Mouse (Mus musculus): ENCODE results near the gene Csad. TPM values are rescaled to one million over a fixed set of nuclear protein-coding genes. Genes with fewer than 3 reads are reported as not detected.

Gene Csad
- polyA plus RNA-seq, 1 experiment from 2014 or later: 48.7 TPM

GRCm38 (mm10) chr15:102207351-102207750 lies 2.8 kb upstream of the Csad start:
- DNase-seq (ENCODE audit: low spot score): no peak
- H3K9me3 ChIP-seq: no peaks in the 10 kb centered on the region
- peaks cover 78% of the 10 kb centered on the region for H3K36me3 ChIP-seq (replicated peaks)
- no peak overlapping the region for H3K4me3 ChIP-seq
- 91% methylated on average over 3 of the region's 3 CpGs for WGBS
- H3K27me3 ChIP-seq (replicated peaks; ENCODE audit: low read depth, poor library complexity, severe bottlenecking): no peaks in the 10 kb centered on the region
- H3K27ac ChIP-seq (replicated peaks): no peak overlapping the region
- H3K4me1 ChIP-seq: peaks cover 30% of the 10 kb centered on the region

- Histone ChIP-seq H3K27me3 (replicated peaks; ENCODE audit: low read depth, poor library complexity, severe bottlenecking) (no peaks in the 10 kb centered on the region), H3K4me3 (peak overlapping the region; percentile 88), H3K27ac (replicated peaks) (peak overlapping the region; percentile 27; the same call in 1 of the 2 replicates), H3K9me3 (no peaks in the 10 kb centered on the region), H3K36me3 (replicated peaks) (peaks cover 63% of the 10 kb centered on the region), H3K4me1 (peaks cover 33% of the 10 kb centered on the region)
- no peak for DNase-seq (ENCODE audit: low spot score)
- WGBS: 84% methylated on average over 8 of the region's 8 CpGs
These were observed 1.3 kb upstream of the Csad start for GRCm38 (mm10) chr15:102205779-102206178.

- Histone ChIP-seq H3K27ac (replicated peaks) (peak overlapping the region; percentile 99), H3K27me3 (replicated peaks; ENCODE audit: low read depth, poor library complexity, severe bottlenecking) (no peaks in the 10 kb centered on the region), H3K9me3 (no peaks in the 10 kb centered on the region), H3K36me3 (replicated peaks) (peaks cover 58% of the 10 kb centered on the region), H3K4me3 (peak overlapping the region; percentile 88), H3K4me1 (peaks cover 35% of the 10 kb centered on the region)
- peak; percentile 85 for DNase-seq (ENCODE audit: low spot score)
- WGBS: 1% methylated on average over 67 of the region's 72 CpGs
These were observed 616 bp downstream of the Csad start for GRCm38 (mm10) chr15:102203835-102204381.

- peak; percentile 99 for DNase-seq (ENCODE audit: low spot score)
- no peaks in the 10 kb centered on the region for H3K27me3 ChIP-seq (replicated peaks; ENCODE audit: low read depth, poor library complexity, severe bottlenecking)
- H3K9me3 ChIP-seq: no peaks in the 10 kb centered on the region
- peaks cover 36% of the 10 kb centered on the region for H3K4me1 ChIP-seq
- peak within 1 kb of the TSS; percentile 88 for H3K4me3 ChIP-seq
- H3K27ac ChIP-seq (replicated peaks): peak within 1 kb of the TSS; percentile 99
- WGBS: under 1% methylated on average over 68 of the region's 68 CpGs
- H3K36me3 ChIP-seq (replicated peaks): peaks cover 52% of the 10 kb centered on the region
These were observed 1.3 kb downstream of the Csad start, which contains the start of gene Zfp740 for GRCm38 (mm10) chr15:102202971-102203834. Gene Zfp740, plus strand, starts transcription at chr15:102203249.

- H3K9me3 ChIP-seq: no peaks in the 10 kb centered on the region
- H3K4me3 ChIP-seq: no peak overlapping the region
- H3K27me3 ChIP-seq (replicated peaks; ENCODE audit: low read depth, poor library complexity, severe bottlenecking): no peaks in the 10 kb centered on the region
- 75% methylated on average over 4 of the region's 4 CpGs for WGBS
- H3K27ac ChIP-seq (replicated peaks): no peak overlapping the region
- DNase-seq (ENCODE audit: low spot score): no peak
- peaks cover 20% of the 10 kb centered on the region for H3K36me3 ChIP-seq (replicated peaks)
- H3K4me1 ChIP-seq: peaks cover 12% of the 10 kb centered on the region
These were observed 5.7 kb downstream of the Csad start for GRCm38 (mm10) chr15:102198841-102199240.

- H3K27me3 ChIP-seq (replicated peaks; ENCODE audit: low read depth, poor library complexity, severe bottlenecking): no peaks in the 10 kb centered on the region
- DNase-seq (ENCODE audit: low spot score): no peak
- no peaks in the 10 kb centered on the region for H3K9me3 ChIP-seq
- H3K36me3 ChIP-seq (replicated peaks): peaks cover 17% of the 10 kb centered on the region
- H3K4me3 ChIP-seq: no peak overlapping the region
- peaks cover 21% of the 10 kb centered on the region for H3K4me1 ChIP-seq
- 87% methylated on average over 4 of the region's 4 CpGs for WGBS
- no peak overlapping the region for H3K27ac ChIP-seq (replicated peaks)
These were observed 9.2 kb downstream of the Csad start for GRCm38 (mm10) chr15:102195373-102195772.

GRCm38 (mm10) chr15:102194439-102194838 lies 10.1 kb downstream of the Csad start:
- Histone ChIP-seq H3K9me3 (no peaks in the 10 kb centered on the region), H3K4me3 (no peak overlapping the region), H3K4me1 (peaks cover 21% of the 10 kb centered on the region), H3K27me3 (replicated peaks; ENCODE audit: low read depth, poor library complexity, severe bottlenecking) (no peaks in the 10 kb centered on the region), H3K27ac (replicated peaks) (no peak overlapping the region), H3K36me3 (replicated peaks) (peaks cover 12% of the 10 kb centered on the region; the same call in 1 of the 2 replicates)
- no peak for DNase-seq (ENCODE audit: low spot score)
- WGBS: 87% methylated on average over 4 of the region's 4 CpGs

GRCm38 (mm10) chr15:102193652-102194051 lies 10.9 kb downstream of the Csad start:
- Histone ChIP-seq H3K4me3 (no peak overlapping the region), H3K36me3 (replicated peaks) (0 out of 2 replicates have a peak, but pooled peaks cover 6% of the 10 kb centered on the region), H3K4me1 (peaks cover 19% of the 10 kb centered on the region), H3K27ac (replicated peaks) (no peak overlapping the region), H3K9me3 (no peaks in the 10 kb centered on the region), H3K27me3 (replicated peaks; ENCODE audit: low read depth, poor library complexity, severe bottlenecking) (no peaks in the 10 kb centered on the region)
- no peak for DNase-seq (ENCODE audit: low spot score)
- WGBS: 87% methylated on average over 4 of the region's 4 CpGs

GRCm38 (mm10) chr15:102192820-102193386 lies 11.6 kb downstream of the Csad start:
- DNase-seq (ENCODE audit: low spot score): no peak
- H3K36me3 ChIP-seq (replicated peaks): peaks cover 12% of the 10 kb centered on the region
- no peak overlapping the region for H3K4me3 ChIP-seq
- no peaks in the 10 kb centered on the region for H3K9me3 ChIP-seq
- peaks cover 25% of the 10 kb centered on the region for H3K4me1 ChIP-seq
- no peaks in the 10 kb centered on the region for H3K27me3 ChIP-seq (replicated peaks; ENCODE audit: low read depth, poor library complexity, severe bottlenecking)
- H3K27ac ChIP-seq (replicated peaks): no peak overlapping the region
- WGBS: 47% methylated on average over 5 of the region's 5 CpGs

- Histone ChIP-seq H3K4me3 (no peak overlapping the region), H3K27me3 (replicated peaks; ENCODE audit: low read depth, poor library complexity, severe bottlenecking) (no peaks in the 10 kb centered on the region), H3K4me1 (peaks cover 27% of the 10 kb centered on the region), H3K36me3 (replicated peaks) (peaks cover 18% of the 10 kb centered on the region), H3K9me3 (no peaks in the 10 kb centered on the region), H3K27ac (replicated peaks) (no peak overlapping the region)
- 79% methylated on average over 7 of the region's 7 CpGs for WGBS
- no peak for DNase-seq (ENCODE audit: low spot score)
These were observed 12.2 kb downstream of the Csad start for GRCm38 (mm10) chr15:102192271-102192812.

- Histone ChIP-seq H3K27me3 (replicated peaks; ENCODE audit: low read depth, poor library complexity, severe bottlenecking) (no peaks in the 10 kb centered on the region), H3K9me3 (no peaks in the 10 kb centered on the region), H3K4me1 (peaks cover 31% of the 10 kb centered on the region), H3K4me3 (no peak overlapping the region), H3K36me3 (replicated peaks) (peaks cover 23% of the 10 kb centered on the region), H3K27ac (replicated peaks) (no peak overlapping the region)
- no peak for DNase-seq (ENCODE audit: low spot score)
- 70% methylated on average over 7 of the region's 7 CpGs for WGBS
These were observed 12.8 kb downstream of the Csad start for GRCm38 (mm10) chr15:102191699-102192098.

- peaks cover 37% of the 10 kb centered on the region for H3K4me1 ChIP-seq
- H3K36me3 ChIP-seq (replicated peaks): peaks cover 47% of the 10 kb centered on the region
- no peak for DNase-seq (ENCODE audit: low spot score)
- no peaks in the 10 kb centered on the region for H3K27me3 ChIP-seq (replicated peaks; ENCODE audit: low read depth, poor library complexity, severe bottlenecking)
- H3K4me3 ChIP-seq: no peak overlapping the region
- 0 out of 2 replicates have a peak overlapping the region, but pooled peaks have one; percentile 59 for H3K27ac ChIP-seq (replicated peaks)
- WGBS: 71% methylated on average over 6 of the region's 6 CpGs
- H3K9me3 ChIP-seq: no peaks in the 10 kb centered on the region
These were observed 15.6 kb downstream of the Csad start for GRCm38 (mm10) chr15:102188883-102189282.

All from embryonic facial prominence, embryonic 10.5 days (tissue).